ENCODE assay signal across 25 mouse cellular contexts in the genomic region with DNA sequence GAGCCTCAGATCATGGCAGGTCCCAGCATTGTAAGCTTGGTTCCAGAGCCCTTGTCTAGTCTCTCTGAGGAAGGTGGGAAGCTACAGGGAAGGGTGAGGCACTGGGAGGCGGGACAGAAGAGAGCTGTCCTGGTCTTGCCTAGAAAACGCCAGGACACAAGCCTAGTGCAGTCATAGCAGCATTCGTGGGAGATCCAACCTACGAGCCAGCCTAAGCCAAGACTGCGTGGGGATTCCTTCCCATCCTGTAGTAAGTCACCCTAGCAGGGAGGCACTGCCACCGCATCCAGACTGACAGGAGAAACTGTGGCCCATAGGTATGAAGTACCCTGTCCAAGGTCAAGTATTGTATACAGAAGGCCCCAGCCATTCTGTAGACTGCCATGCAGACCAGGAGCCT. TPM values are rescaled to one million over a fixed set of nuclear protein-coding genes. Genes with fewer than 3 reads are reported as not detected.
DNase-seq lines count a peak whose midpoint lies in the region; ATAC-seq and TF ChIP-seq lines count a peak whose summit lies in the region.
"Had no signal": no experiment of that assay in that cellular context is flagged by ENCODE, and none has a peak within 500 bp of the region (broad histone marks: within the 10 kb centered on the region; RNA-seq: fewer than 3 reads in every experiment).

No protein-coding gene starts in this region.

- no peak overlapping the region for H3K4me2 ChIP-seq in neural tube, embryonic 13.5 days
- H3K4me2 ChIP-seq: embryonic facial prominence, embryonic 15.5 days; intestine, embryonic 15.5 days had no signal

- peak; percentile 16; the same call in 1 of the 2 replicates for ATAC-seq in frontal cortex, adult (ENCODE audit: low TSS enrichment)
- no peak for ATAC-seq in neural tube, embryonic 13.5 days (ENCODE audit: low read depth)
- ATAC-seq: CD4-positive, CD25-positive, alpha-beta regulatory T cell, adult 4 months had no signal

- 63% methylated on average over 6 of the region's 6 CpGs for WGBS in cerebellum, adult 2 months
- WGBS in neural tube, embryonic 13.5 days, result 76% methylated on average over 6 of the region's 6 CpGs

- no peaks in the 10 kb centered on the region for H3K27me3 ChIP-seq in cerebellum, adult 2 months (ENCODE audit: control insufficient read depth, insufficient read depth, low read length)
- H3K27me3 ChIP-seq in neural tube, embryonic 13.5 days, result no peaks in the 10 kb centered on the region

- H3K9ac ChIP-seq in neural tube, embryonic 13.5 days, result peak overlapping the region; percentile 26; the same call in 1 of the 2 replicates
- H3K9ac ChIP-seq: embryonic facial prominence, embryonic 15.5 days; intestine, embryonic 15.5 days had no signal

- no peak for TF ChIP-seq CTCF in cerebellum, adult 2 months (IDR thresholded peaks at IDR 0.05; ENCODE audit: borderline replicate concordance, insufficient read depth, low read depth, low read length)
- no peak for TF ChIP-seq CTCF in layer of hippocampus, adult 2 months (conservative IDR thresholded peaks at IDR 0.05)

- H3K4me3 ChIP-seq in cerebellum, adult 2 months (replicated peaks; ENCODE audit: insufficient read depth, low read depth, low read length), result no peak overlapping the region
- no peak overlapping the region; the same call in 1 of the 2 replicates for H3K4me3 ChIP-seq in layer of hippocampus, adult 2 months
- H3K4me3 ChIP-seq in neural tube, embryonic 13.5 days, result no peak overlapping the region
- H3K4me3 ChIP-seq: embryonic facial prominence, embryonic 15.5 days; erythroblast, embryonic 14.5 days; heart, embryonic 10.5 days; intestine, embryonic 15.5 days had no signal

- no peak for TF ChIP-seq POLR2A in cerebellum, adult 2 months (IDR thresholded peaks at IDR 0.05; ENCODE audit: borderline replicate concordance, insufficient read depth, low read length)

- no peaks in the 10 kb centered on the region for H3K9me3 ChIP-seq in neural tube, embryonic 13.5 days
- H3K9me3 ChIP-seq: embryonic facial prominence, embryonic 15.5 days; forebrain, embryonic 10.5 days; G1E; heart, embryonic 10.5 days; intestine, embryonic 15.5 days had no signal

- H3K4me1 ChIP-seq in cerebellum, adult 2 months (ENCODE audit: control insufficient read depth, insufficient read depth, low read length), result peaks cover 39% of the 10 kb centered on the region
- peaks cover 62% of the 10 kb centered on the region for H3K4me1 ChIP-seq in neural tube, embryonic 13.5 days (replicated peaks)

- H3K27ac ChIP-seq in cerebellum, adult 2 months (ENCODE audit: insufficient read depth, low read length), result no peak overlapping the region
- peak overlapping the region; percentile 72 for H3K27ac ChIP-seq in layer of hippocampus, adult 2 months
- 0 out of 2 replicates have a peak overlapping the region, but pooled peaks have one; percentile 30 for H3K27ac ChIP-seq in neural tube, embryonic 13.5 days (replicated peaks)
- H3K27ac ChIP-seq: embryonic facial prominence, embryonic 15.5 days; forebrain, embryonic 10.5 days; heart, embryonic 10.5 days; intestine, embryonic 15.5 days had no signal

- H3K36me3 ChIP-seq in neural tube, embryonic 13.5 days, result 0 out of 2 replicates have a peak, but pooled peaks cover 13% of the 10 kb centered on the region
- H3K36me3 ChIP-seq: embryonic facial prominence, embryonic 15.5 days; G1E; heart, embryonic 10.5 days; intestine, embryonic 15.5 days had no signal

- DNase-seq in cerebellum, adult 11 months, result peak; percentile 11
- DNase-seq in cerebellum, adult 2 months, result no peak
- DNase-seq in frontal cortex, postnatal 10 days (ENCODE audit: low spot score in 2 of 2), result no peak
- no peak for DNase-seq in layer of hippocampus, adult 2 months (ENCODE audit: low spot score in 2 of 2)
- no peak for DNase-seq in layer of hippocampus, postnatal 25 days (ENCODE audit: extremely low spot score in 1 of 2, low spot score in 1 of 2)
- DNase-seq in neural tube, embryonic 10.5 days (ENCODE audit: extremely low spot score, low spot score), result no peak
- DNase-seq: adrenal gland, adult 8-10 months; adrenal gland, postnatal 36 days; B cell, adult 2 months; gastrocnemius, postnatal 10 days; heart, adult 18-20 months; heart, postnatal 10 days; heart, postnatal 4 days had no signal

RNA-seq across cellular contexts. Expression of gene Lrrc4b, which starts 3.7 kb away (rescaled TPM):
- 190 and 214 TPM in 2 replicates for polyA plus RNA-seq in cerebellum, adult 2 months (2012; rRNA removed)
- total RNA-seq in layer of hippocampus, adult 2 months (2021), result 100 to 1,000 TPM; 318 to 334 TPM
- total RNA-seq in layer of hippocampus, postnatal 25 days (2021), result 100 to 1,000 TPM; 322 to 333 TPM
- polyA plus RNA-seq in neural tube, embryonic 13.5 days (2015; fragmentation: Nextera tagmentation; extraction: Ambion mirVana), result 11.3 and 13.3 TPM in 2 replicates
- total RNA-seq: common myeloid progenitor, adult 5-6 weeks had no signal
- polyA plus RNA-seq: CD4-positive, CD25-positive, alpha-beta regulatory T cell, adult 4 months; erythroblast, embryonic 14.5 days; G1E had no signal

RNA-seq across cellular contexts. Expression of gene Aspdh, which starts 32.6 kb away (rescaled TPM):
- 9.3 and 10.2 TPM in 2 replicates for polyA plus RNA-seq in cerebellum, adult 2 months (2012; rRNA removed)
- 10 to 100 TPM; 12.2 to 18.1 TPM for total RNA-seq in layer of hippocampus, adult 2 months (2021)
- total RNA-seq in layer of hippocampus, postnatal 25 days (2021), result 10 to 100 TPM; 10.9 to 13.2 TPM
- 1.6 and 2.9 TPM in 2 replicates for polyA plus RNA-seq in neural tube, embryonic 13.5 days (2015; fragmentation: Nextera tagmentation; extraction: Ambion mirVana)
- total RNA-seq: common myeloid progenitor, adult 5-6 weeks; G1E; gastrocnemius, postnatal 10 days; gastrocnemius, postnatal 4 days had no signal
- polyA plus RNA-seq: embryonic facial prominence, embryonic 11.5 days; G1E had no signal

RNA-seq across cellular contexts. Expression of gene Josd2, which starts 35.2 kb away (rescaled TPM):
- 273 and 294 TPM in 2 replicates for polyA plus RNA-seq in cerebellum, adult 2 months (2012; rRNA removed)
- 10 to 100 TPM; 91.3 to 92.0 TPM for total RNA-seq in layer of hippocampus, adult 2 months (2021)
- total RNA-seq in layer of hippocampus, postnatal 25 days (2021), result 100 to 1,000 TPM; 102 to 107 TPM
- polyA plus RNA-seq in neural tube, embryonic 13.5 days (2015; fragmentation: Nextera tagmentation; extraction: Ambion mirVana), result 49.9 and 54.3 TPM in 2 replicates

RNA-seq across cellular contexts. Expression of gene 1700008O03Rik, which starts 46.9 kb away (rescaled TPM):
- 3.1 and 3.8 TPM in 2 replicates for polyA plus RNA-seq in cerebellum, adult 2 months (2012; rRNA removed)
- 1 to 10 TPM; 3.0 to 3.3 TPM for total RNA-seq in layer of hippocampus, adult 2 months (2021)
- 1 to 10 TPM; 3.8 to 4.1 TPM for total RNA-seq in layer of hippocampus, postnatal 25 days (2021)
- 1.0 and 1.5 TPM in 2 replicates for polyA plus RNA-seq in neural tube, embryonic 13.5 days (2015; fragmentation: Nextera tagmentation; extraction: Ambion mirVana)
- total RNA-seq: gastrocnemius, postnatal 10 days; gastrocnemius, postnatal 4 days; heart, postnatal 4 days had no signal
- polyA plus RNA-seq: CD4-positive, CD25-positive, alpha-beta regulatory T cell, adult 4 months had no signal

RNA-seq across cellular contexts. Expression of gene Syt3, which starts 48.6 kb away (rescaled TPM):
- polyA plus RNA-seq in cerebellum, adult 2 months (2012; rRNA removed), result 125 and 130 TPM in 2 replicates
- total RNA-seq in layer of hippocampus, adult 2 months (2021), result 10 to 100 TPM; 89.4 to 95.9 TPM
- 10 to 100 TPM; 91.3 to 92.1 TPM for total RNA-seq in layer of hippocampus, postnatal 25 days (2021)
- 24.9 and 28.4 TPM in 2 replicates for polyA plus RNA-seq in neural tube, embryonic 13.5 days (2015; fragmentation: Nextera tagmentation; extraction: Ambion mirVana)
- total RNA-seq: G1E had no signal
- polyA plus RNA-seq: CD4-positive, CD25-positive, alpha-beta regulatory T cell, adult 4 months; erythroblast, embryonic 14.5 days had no signal
